Mouse (Mus musculus) layer of hippocampus, adult 8-10 months (tissue): ENCODE measurements around the gene Rfk. TPM values are rescaled to one million over a fixed set of nuclear protein-coding genes. Genes with fewer than 3 reads are reported as not detected.
A peak's percentile ranks its signal among the peaks of the same experiment; 100 is the strongest.

Source experiments
- DNase-seq, 2 experiments: peaks; one replicate each; pipeline ENCODE4 v3.0.0; 2022; ENCODE audit warnings: low spot score in 2 of 2
- total RNA-seq, 4 experiments: library from RNA; stranded (reverse); gene quantifications; 2 replicates each; pipeline ENCODE4 v1.2.4; 2022

Rfk gene
- total RNA-seq, 4 experiments from 2014 or later = 61.7 to 77.9 (median 67.9) TPM

GRCm38 (mm10) chr19:17382807-17383397 is 10.9 kb upstream of the Rfk start:
- DNase-seq = no peak

GRCm38 (mm10) chr19:17385022-17385421 is 8.8 kb upstream of the Rfk start:
- DNase-seq = no peak

- DNase-seq = no peak
Observed at GRCm38 (mm10) chr19:17385426-17385825, 8.4 kb upstream of the Rfk start.

DNA sequence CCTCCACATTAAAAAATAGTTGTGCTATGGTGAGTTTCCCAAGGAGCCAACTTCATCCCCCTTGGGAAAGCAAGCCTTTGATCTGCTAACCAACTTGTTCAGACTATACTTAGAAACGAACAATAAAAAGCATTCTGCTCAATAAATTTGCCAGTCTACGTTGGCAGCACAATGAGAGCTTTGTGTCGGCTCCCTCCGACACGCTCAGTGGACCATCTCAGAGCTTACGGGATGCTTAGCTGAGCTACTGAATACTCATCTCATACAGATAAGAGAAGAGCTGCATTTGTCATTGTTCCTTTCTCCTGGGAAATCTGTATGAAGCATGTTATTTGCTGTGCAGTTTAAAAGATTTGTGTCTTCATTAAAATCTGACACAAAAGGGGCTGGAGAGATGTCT is 7.4 kb upstream of the Rfk start:
- no peak for DNase-seq

DNA sequence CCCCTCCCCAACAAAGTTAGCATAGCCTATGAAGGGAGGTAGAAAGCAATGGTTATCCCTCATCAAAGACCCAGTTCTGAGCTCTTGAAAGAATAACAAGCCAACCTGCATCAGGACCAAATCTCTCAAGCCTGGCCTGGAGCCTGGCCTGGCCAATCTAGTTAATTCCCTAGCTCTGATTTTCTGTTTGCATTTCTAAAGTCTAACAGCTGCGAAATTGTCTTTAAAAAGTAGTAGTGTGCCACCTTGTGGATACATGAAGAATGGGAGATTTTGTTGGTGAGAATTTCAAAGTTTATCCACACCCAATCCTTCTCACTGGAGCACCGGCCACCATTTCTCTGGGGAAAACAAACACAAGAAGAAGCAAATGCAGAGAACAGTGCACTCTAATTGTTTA is 5.4 kb upstream of the Rfk start:
- peak in 1 of 2 experiments; percentile 14 for DNase-seq

GRCm38 (mm10) chr19:17392866-17393265 is 977 bp upstream of the Rfk start:
- no peak for DNase-seq

- DNase-seq = no peak
Observed at GRCm38 (mm10) chr19:17396802-17397201, 3.0 kb downstream of the Rfk start.

GRCm38 (mm10) chr19:17397922-17398321 is 4.1 kb downstream of the Rfk start:
- no peak for DNase-seq

- DNase-seq = no peak
Observed at GRCm38 (mm10) chr19:17399965-17400364, 6.1 kb downstream of the Rfk start.

DNA sequence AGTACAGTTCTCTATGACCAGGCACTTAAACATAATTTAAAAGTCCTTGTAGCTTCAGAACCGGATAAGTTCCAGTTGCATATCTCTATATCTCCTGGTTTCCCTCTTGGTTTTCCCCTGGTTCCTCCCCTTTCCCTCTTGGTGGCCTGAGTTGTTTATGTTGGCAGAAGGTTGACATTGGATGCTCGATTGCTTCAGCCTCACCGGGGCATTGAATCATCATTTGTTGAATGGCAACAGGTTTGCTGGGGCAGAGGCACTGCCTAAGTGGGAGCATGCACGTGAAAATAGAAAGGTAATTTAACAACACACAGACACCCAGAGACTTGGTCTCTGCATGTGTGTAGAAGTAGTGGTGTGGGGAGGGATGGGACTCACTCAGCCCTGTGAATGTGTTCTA is 6.7 kb downstream of the Rfk start:
- no peak for DNase-seq

DNA sequence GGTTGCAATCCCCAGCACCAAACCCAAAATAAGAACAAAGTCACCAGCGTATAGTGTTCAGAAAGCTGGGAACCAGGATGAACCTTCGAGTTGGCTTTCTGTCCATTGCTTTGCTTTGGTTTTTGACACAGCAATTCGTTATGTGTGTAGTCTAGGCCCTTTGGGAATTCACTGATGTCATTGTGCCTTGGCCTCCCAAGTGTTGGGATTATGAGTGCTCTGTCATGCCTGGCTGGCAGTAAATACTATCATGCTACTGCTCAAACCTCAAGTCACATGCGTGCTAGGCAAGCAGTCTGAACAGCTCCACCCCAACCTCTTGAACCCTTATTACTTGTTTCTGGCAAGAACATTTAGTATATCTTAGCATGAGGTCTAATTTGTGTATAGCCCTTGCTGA is 9.3 kb downstream of the Rfk start:
- DNase-seq = no peak

DNA sequence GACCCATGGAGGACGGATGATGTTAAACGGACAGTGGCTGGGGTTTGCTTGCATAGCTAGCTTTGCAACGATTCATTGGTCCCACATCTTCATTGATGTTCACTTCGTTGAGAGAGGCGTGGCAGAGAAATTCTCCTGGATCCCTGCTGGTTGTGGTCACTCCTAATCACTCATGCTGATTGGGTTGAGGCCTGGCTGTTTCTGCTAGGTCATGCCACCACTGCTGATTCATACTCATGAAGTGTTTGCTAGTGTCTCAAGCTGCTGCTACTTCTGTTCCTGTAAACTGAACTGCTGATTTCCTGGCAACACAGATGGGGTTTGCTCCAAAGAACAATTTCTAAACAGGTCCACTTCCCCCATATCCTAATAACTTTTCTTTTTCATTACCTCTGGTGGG is 13.0 kb downstream of the Rfk start:
- DNase-seq = no peak

GRCm38 (mm10) chr19:17408591-17408990 is 14.7 kb downstream of the Rfk start:
- no peak for DNase-seq

DNA sequence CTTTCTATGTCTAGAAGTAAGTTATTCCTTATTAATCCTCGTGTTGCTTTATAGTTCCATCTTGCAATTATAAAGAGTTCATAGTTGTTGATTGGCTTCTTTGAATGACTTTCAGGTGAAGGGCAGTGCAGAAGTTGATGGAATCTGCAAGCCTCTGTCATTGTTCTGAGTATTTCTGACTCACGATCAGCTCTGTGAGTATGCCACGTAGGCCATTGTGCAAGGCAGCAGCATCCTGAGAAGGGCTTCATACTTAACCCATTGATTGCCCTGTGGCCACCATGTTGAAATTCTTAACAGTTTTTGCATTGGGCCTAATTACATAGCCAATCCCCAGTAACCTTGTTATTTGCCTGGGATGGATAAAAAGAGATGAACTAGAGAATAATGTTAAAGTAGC is 15.5 kb downstream of the Rfk start:
- no peak for DNase-seq

- no peak for DNase-seq
Observed at GRCm38 (mm10) chr19:17410465-17411065, 16.7 kb downstream of the Rfk start.

DNA sequence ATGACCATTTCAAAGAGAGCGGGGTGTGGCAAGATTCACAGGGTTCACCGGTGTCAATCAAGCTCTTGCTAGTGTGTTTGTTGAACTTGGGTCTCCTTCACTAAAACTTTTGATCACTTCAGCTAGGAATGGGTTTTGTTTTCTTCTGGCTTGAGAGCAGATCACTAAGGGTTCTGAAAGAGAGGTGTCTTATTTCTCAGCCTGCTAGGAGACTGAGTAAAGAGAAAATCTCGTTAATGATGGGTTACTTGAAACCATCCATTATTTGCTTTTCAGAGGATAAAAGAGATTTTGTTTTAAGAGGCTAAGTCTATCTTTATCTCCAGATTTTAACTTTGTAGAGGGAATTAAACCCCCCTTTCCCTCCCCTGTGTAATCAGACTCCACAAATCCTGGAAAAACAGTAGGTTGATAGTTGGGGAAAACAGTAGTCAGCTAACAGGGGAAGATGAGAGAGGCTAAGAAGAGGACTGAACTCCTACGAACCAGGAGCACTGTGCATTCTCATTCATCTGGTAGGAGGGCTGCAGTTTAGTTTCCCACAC is 19.1 kb downstream of the Rfk start:
- no peak for DNase-seq

- DNase-seq = no peak
Observed at GRCm38 (mm10) chr19:17417855-17418254, 24.0 kb downstream of the Rfk start.

GRCm38 (mm10) chr19:17423306-17423705 is 29.5 kb downstream of the Rfk start:
- DNase-seq = no peak

- no peak for DNase-seq
Observed at GRCm38 (mm10) chr19:17427824-17428560, 34.1 kb downstream of the Rfk start.

GRCm38 (mm10) chr19:17428561-17428914 is 34.7 kb downstream of the Rfk start:
- DNase-seq = no peak

- no peak for DNase-seq
Observed at GRCm38 (mm10) chr19:17436651-17437050, 42.8 kb downstream of the Rfk start.

DNA sequence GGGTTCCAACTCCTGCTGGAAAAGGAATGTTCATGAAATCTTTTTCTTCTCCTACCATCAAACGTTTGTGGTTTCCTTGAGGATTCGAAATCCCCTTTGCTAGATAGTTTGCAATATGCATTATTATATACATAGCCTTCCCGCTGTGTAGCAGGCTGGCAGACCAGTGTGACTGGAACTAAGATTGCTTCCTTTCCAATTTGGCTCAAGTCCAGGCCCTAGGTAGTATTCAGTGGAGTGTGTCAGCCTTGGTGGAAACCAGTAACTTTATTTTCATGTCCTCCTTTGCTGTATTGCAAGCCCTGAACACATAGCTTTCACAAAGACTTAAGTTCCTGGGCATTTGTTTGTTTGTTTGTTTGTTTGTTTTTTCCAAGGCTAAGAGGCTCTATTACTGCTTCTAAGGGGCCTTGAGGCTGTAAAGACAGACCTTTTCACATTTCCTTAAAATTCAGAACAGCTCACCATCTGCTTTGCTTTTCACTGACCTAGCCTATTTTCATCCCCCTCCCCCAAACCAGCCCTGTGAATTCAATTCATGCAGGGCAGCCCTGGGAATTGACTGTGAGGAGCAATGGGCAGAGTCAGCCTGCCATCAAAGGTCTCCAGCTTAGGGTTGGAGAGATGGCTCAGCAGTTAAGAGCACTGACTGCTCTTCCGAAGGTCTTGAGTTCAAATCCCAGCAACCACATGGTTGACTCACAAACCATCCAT is 45.8 kb downstream of the Rfk start:
- no peak for DNase-seq
